Mouse (Mus musculus): Measurements from ENCODE around the gene Mog. TPM values are rescaled to one million over a fixed set of nuclear protein-coding genes. Genes with fewer than 3 reads are reported as not detected.
A peak's percentile ranks its signal among the peaks of the same experiment; 100 is the strongest.
"Not testable (repeated sequence)": the region's sequence is repeated elsewhere in the genome, so short reads cannot be mapped to it uniquely, and the experiment has no call there.

The Mog gene
- total and polyA plus RNA-seq, 3 experiments: 0.05 TPM; not detected in 2

- H3K9me3 ChIP-seq (replicated peaks): no peaks in the 10 kb centered on the region
- H3K4me3 ChIP-seq (ENCODE audit: low read depth, low read length): no peak overlapping the region
- no peaks in the 10 kb centered on the region for H3K27me3 ChIP-seq (ENCODE audit: insufficient read depth, low read length)
- ATAC-seq (ENCODE audit: extremely low read depth, insufficient number of reproducible peaks, low FRiP score, poor library complexity, severe bottlenecking) (no peak), DNase-seq (ENCODE audit: low spot score) (no peak)
- no peaks in the 10 kb centered on the region for H3K36me3 ChIP-seq (replicated peaks)
- no peaks in the 10 kb centered on the region; the same call in 1 of the 2 replicates for H3K4me1 ChIP-seq (ENCODE audit: insufficient read depth, low read depth, low read length)
- TF ChIP-seq GATA1 (IDR thresholded peaks at IDR 0.05; ENCODE audit: borderline replicate concordance, low read length) (no peak), TAL1 (conservative IDR thresholded peaks at IDR 0.05; ENCODE audit: low read depth, low read length) (no peak), POLR2AphosphoS5 (IDR thresholded peaks at IDR 0.05; ENCODE audit: insufficient replicate concordance, low read depth, low read length) (no peak), CTCF (IDR thresholded peaks at IDR 0.05; ENCODE audit: low read depth, low read length) (no peak), GATA2 (IDR thresholded peaks at IDR 0.05; ENCODE audit: borderline replicate concordance, low read depth, low read length) (no peak)
Measured at GRCm38 (mm10) chr17:36994528-36994927, 28.7 kb downstream of the Mog start.

- TF ChIP-seq TAL1 (conservative IDR thresholded peaks at IDR 0.05; ENCODE audit: low read depth, low read length) (no peak), POLR2AphosphoS5 (IDR thresholded peaks at IDR 0.05; ENCODE audit: insufficient replicate concordance, low read depth, low read length) (no peak), GATA1 (IDR thresholded peaks at IDR 0.05; ENCODE audit: borderline replicate concordance, low read length) (no peak), GATA2 (IDR thresholded peaks at IDR 0.05; ENCODE audit: borderline replicate concordance, low read depth, low read length) (no peak), CTCF (IDR thresholded peaks at IDR 0.05; ENCODE audit: low read depth, low read length) (no peak)
- no peaks in the 10 kb centered on the region for H3K27me3 ChIP-seq (ENCODE audit: insufficient read depth, low read length)
- H3K9me3 ChIP-seq (replicated peaks): no peaks in the 10 kb centered on the region
- no peaks in the 10 kb centered on the region for H3K36me3 ChIP-seq (replicated peaks)
- no peak overlapping the region for H3K4me3 ChIP-seq (ENCODE audit: low read depth, low read length)
- ATAC-seq (ENCODE audit: extremely low read depth, insufficient number of reproducible peaks, low FRiP score, poor library complexity, severe bottlenecking) (no peak), DNase-seq (ENCODE audit: low spot score) (no peak)
- H3K4me1 ChIP-seq (ENCODE audit: insufficient read depth, low read depth, low read length): no peaks in the 10 kb centered on the region; the same call in 1 of the 2 replicates
Measured at GRCm38 (mm10) chr17:36993770-36994325, 29.4 kb downstream of the Mog start.

GRCm38 (mm10) chr17:36992336-36993104 is 30.7 kb downstream of the Mog start:
- ATAC-seq (ENCODE audit: extremely low read depth, insufficient number of reproducible peaks, low FRiP score, poor library complexity, severe bottlenecking): peak; percentile 77
- H3K4me1 ChIP-seq (ENCODE audit: insufficient read depth, low read depth, low read length): no peaks in the 10 kb centered on the region; the same call in 1 of the 2 replicates
- H3K9me3 ChIP-seq (replicated peaks): no peaks in the 10 kb centered on the region
- no peak overlapping the region for H3K4me3 ChIP-seq (ENCODE audit: low read depth, low read length)
- no peak for TF ChIP-seq GATA1 (IDR thresholded peaks at IDR 0.05; ENCODE audit: borderline replicate concordance, low read length)
- TF ChIP-seq TAL1 (conservative IDR thresholded peaks at IDR 0.05; ENCODE audit: low read depth, low read length): no peak
- no peak for DNase-seq (ENCODE audit: low spot score)
- no peaks in the 10 kb centered on the region for H3K36me3 ChIP-seq (replicated peaks)
- H3K27me3 ChIP-seq (ENCODE audit: insufficient read depth, low read length): peaks cover 4% of the 10 kb centered on the region; the same call in 1 of the 2 replicates

GRCm38 (mm10) chr17:36990630-36991029 is 32.6 kb downstream of the Mog start:
- not testable (repeated sequence) for H3K4me3 ChIP-seq (ENCODE audit: low read depth, low read length); H3K4me1 ChIP-seq (ENCODE audit: insufficient read depth, low read depth, low read length); H3K9me3 ChIP-seq (replicated peaks); H3K27me3 ChIP-seq (ENCODE audit: insufficient read depth, low read length); H3K36me3 ChIP-seq (replicated peaks); ATAC-seq (ENCODE audit: extremely low read depth, insufficient number of reproducible peaks, low FRiP score, poor library complexity, severe bottlenecking); DNase-seq (ENCODE audit: low spot score)

GRCm38 (mm10) chr17:36989437-36989836 is 33.8 kb downstream of the Mog start, which contains the start of gene H2-M5:
H2-M5 (minus strand) TSS chr17:36989537.
- ATAC-seq (ENCODE audit: extremely low read depth, insufficient number of reproducible peaks, low FRiP score, poor library complexity, severe bottlenecking) (no peak), DNase-seq (ENCODE audit: low spot score) (no peak)
- H3K4me3 ChIP-seq (ENCODE audit: low read depth, low read length): no peak within 1 kb of the TSS
- H3K27me3 ChIP-seq (ENCODE audit: insufficient read depth, low read length): peaks cover 7% of the 10 kb centered on the region
- no peak for TF ChIP-seq TAL1 (conservative IDR thresholded peaks at IDR 0.05; ENCODE audit: low read depth, low read length)
- no peak for TF ChIP-seq CTCF (IDR thresholded peaks at IDR 0.05; ENCODE audit: low read depth, low read length)
- TF ChIP-seq GATA1 (IDR thresholded peaks at IDR 0.05; ENCODE audit: borderline replicate concordance, low read length): no peak
- TF ChIP-seq GATA2 (IDR thresholded peaks at IDR 0.05; ENCODE audit: borderline replicate concordance, low read depth, low read length): no peak
- TF ChIP-seq POLR2AphosphoS5 (IDR thresholded peaks at IDR 0.05; ENCODE audit: insufficient replicate concordance, low read depth, low read length): no peak
- H3K4me1 ChIP-seq (ENCODE audit: insufficient read depth, low read depth, low read length): no peaks in the 10 kb centered on the region; the same call in 1 of the 2 replicates
- H3K9me3 ChIP-seq (replicated peaks): no peaks in the 10 kb centered on the region
- H3K36me3 ChIP-seq (replicated peaks): no peaks in the 10 kb centered on the region

GRCm38 (mm10) chr17:36988475-36988874 is 34.7 kb downstream of the Mog start:
- Histone ChIP-seq H3K36me3 (replicated peaks) (no peaks in the 10 kb centered on the region), H3K4me3 (ENCODE audit: low read depth, low read length) (no peak overlapping the region), H3K4me1 (ENCODE audit: insufficient read depth, low read depth, low read length) (no peaks in the 10 kb centered on the region; the same call in 1 of the 2 replicates), H3K9me3 (replicated peaks) (no peaks in the 10 kb centered on the region), H3K27me3 (ENCODE audit: insufficient read depth, low read length) (peaks cover 7% of the 10 kb centered on the region)
- ATAC-seq (ENCODE audit: extremely low read depth, insufficient number of reproducible peaks, low FRiP score, poor library complexity, severe bottlenecking) (no peak), DNase-seq (ENCODE audit: low spot score) (no peak)
- TF ChIP-seq CTCF (IDR thresholded peaks at IDR 0.05; ENCODE audit: low read depth, low read length): no peak
- no peak for TF ChIP-seq GATA2 (IDR thresholded peaks at IDR 0.05; ENCODE audit: borderline replicate concordance, low read depth, low read length)
- TF ChIP-seq GATA1 (IDR thresholded peaks at IDR 0.05; ENCODE audit: borderline replicate concordance, low read length): no peak
- no peak for TF ChIP-seq POLR2AphosphoS5 (IDR thresholded peaks at IDR 0.05; ENCODE audit: insufficient replicate concordance, low read depth, low read length)
- TF ChIP-seq TAL1 (conservative IDR thresholded peaks at IDR 0.05; ENCODE audit: low read depth, low read length): no peak
